Mouse (Mus musculus) right cerebral cortex, adult 2 months (tissue): ENCODE measurements around the gene Itfg1.
A peak's percentile ranks its signal among the peaks of the same experiment; 100 is the strongest.

ENCODE experiments used
- DNase-seq, 2 experiments: peaks; one replicate each; pipeline ENCODE4 v3.0.0; 2021 to 2022; ENCODE audit warnings: low spot score in 2 of 2

The Itfg1 gene

DNA sequence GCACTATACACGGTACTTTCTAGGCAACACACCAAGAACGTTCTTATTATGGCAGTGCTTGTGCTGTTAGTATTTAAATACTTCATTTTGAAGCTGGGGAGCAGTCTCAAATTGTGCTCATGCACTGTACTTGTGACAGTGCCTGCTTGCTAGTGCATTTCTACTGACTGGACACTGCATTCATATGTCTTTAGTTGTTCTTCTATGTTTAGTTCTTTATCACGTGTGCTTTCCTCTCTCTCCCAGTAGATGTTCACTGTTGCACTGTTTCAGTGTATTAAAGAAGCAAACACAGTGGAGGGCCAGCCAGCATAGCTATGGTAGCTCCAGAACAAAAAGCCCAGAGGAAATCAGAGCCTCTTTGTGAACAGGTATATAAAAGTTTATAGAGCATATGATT, 110.2 kb downstream of the Itfg1 start:
- DNase-seq, result no peak

DNA sequence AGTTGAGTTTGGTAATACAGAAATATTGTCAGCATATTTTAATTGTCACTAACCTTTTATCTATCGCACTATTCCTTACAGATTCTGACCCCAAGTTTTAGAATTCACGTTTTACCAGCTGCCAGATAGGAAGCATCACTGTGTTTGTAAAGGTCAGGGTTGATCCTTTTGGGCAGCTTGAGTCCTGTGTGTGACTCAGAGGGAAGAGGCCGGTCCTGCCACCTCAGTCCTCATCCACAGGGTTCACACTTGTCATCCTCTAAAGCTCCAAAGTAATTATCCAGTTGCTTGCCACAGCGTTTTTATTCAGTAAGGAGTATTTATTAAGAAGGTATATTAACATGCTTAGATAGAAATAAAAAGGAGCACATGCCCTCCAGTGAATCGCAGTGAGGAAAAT, 123.5 kb downstream of the Itfg1 start:
- no peak for DNase-seq

DNA sequence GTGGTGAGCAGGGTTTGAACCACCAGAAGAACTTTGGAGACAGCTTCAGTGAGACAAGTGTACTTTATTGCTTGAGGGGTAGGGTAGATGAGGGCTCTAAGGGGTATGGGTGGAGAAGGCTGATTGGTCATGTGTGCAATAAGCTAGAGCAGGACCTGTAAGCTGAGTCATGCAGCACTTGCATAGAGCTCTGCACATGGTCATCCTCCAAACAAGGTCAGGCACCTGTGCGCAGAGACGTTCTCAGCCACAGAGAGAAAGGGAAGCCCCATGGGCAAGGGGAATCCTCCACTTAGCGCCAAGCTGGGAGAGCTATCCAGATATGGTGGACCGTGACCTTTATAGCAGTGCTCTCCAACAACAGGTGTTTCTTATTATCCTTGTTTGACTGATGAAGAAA, 124.0 kb downstream of the Itfg1 start:
- DNase-seq, result no peak

DNA sequence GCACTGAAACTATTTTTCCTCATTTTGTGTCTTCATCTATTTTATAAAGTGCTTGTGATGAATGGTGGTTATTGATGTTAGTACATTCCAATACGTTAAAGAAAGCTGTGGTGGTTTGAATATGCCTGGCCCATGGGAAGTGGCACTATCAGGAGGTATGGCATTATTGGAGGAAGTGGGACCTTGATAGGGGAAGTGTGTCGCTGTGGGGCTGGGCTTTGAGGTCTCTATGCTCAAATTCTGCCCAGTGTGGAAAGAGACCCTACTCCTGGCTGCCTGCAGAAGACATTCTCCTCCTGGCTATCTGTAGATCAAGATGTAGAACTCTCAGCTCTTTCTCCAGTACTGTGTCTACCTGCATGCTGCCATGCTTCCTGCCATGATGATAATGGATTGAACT, 133.7 kb downstream of the Itfg1 start:
- no peak for DNase-seq

DNA sequence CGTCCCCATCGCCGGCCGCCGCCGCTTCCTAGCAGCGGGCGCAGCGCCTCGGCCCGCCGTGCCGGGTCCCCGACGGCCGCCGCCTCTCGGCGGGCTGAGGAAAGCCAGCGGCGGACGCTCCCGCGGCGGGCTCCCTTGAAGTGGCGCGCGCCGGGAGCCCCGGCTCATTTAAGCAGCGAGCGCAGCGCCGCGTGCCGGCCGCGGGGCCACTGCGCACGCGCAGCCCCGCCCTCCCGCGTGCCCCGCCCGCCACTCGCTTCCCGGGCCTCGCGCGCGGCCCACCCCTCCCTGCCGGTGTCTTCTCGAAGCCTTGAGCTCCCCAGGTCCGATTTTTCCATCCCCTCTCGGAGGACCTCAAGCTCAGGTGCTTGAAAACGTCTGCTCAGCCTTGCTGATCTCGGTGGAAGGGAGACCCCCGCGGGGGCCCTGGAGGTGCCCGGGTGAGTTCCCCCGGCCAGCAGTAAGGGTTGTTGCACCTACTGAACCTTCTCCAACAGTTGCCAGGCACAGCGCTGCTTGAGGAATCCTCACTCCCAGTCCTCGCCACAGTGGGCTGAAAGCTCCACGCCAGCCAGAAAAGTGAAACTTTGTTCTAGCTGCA, 139.9 kb downstream of the Itfg1 start, which contains the start of gene Neto2:
Neto2 (minus strand) TSS at position 174 of the 601 bp plus-strand sequence.
- DNase-seq, result peak; percentile 72 to 77

DNA sequence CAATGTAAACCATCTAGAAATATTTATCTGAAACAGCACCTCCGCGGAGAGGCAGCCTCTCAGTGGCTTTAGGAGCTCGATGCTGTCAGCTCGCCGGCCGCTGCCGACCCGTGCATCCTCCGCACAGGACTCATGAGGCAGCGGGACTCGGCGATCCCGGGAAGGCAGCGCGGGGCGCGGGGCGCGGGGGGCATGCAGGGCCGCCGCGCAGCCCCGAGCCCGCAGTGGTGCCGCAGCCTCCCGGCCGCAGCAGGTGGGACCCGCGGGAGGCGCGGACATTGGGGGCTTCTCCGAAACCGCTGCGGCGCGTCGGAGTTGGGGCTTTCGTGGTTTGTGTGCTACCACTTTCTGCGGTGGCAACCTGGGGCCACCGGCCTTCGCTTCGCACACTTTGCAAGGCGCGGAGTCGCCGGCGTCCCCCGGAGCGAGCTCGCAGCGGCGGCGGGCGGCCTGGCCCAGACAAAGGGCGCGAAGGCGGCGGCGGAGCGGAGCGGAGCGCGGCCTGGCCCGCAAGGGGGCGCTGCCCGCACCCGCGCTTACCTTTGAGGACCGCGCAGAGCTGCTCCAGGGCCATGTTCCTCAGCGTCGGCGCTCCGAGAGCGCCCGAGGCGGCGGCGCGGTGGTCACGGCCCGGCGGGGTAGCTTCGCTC, 140.5 kb downstream of the Itfg1 start:
- DNase-seq, result peak; percentile 50 to 59

DNA sequence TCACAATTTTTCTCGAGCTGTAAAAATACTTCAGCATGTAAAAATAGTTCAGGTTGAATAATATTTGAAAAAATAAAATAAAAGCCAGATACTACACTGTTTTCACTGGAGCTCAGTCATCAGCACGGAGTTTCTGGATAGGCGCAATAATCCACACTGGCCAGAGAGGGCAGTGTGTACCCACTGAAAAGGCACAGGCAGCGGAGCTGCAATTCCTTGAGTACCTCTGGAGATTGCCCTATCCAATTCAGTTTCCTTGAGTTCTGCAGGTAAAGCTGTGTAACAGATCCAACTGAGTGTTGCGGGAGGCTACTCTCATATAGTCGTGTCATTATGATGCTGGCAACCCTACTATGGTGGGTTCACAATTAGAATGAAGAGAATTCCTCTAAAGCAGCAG, 141.7 kb downstream of the Itfg1 start:
- peak; percentile 68 to 83 for DNase-seq
